Mouse (Mus musculus) heart, embryonic 12.5 days (tissue): ENCODE results near the gene Brwd1. TPM values are rescaled to one million over a fixed set of nuclear protein-coding genes. Genes with fewer than 3 reads are reported as not detected.

Source experiments
- ATAC-seq: fragments of 200-750 bp; cut with Nextera tagmentation; 2 replicates; pipeline ENCODE4 v1.8.0; 2017; ENCODE audit warnings: moderate TSS enrichment, moderate library complexity; ENCODE audit not compliant: insufficient number of reproducible peaks, low FRiP score
- H3K27ac ChIP-seq: fragments of 300-500 bp; sonication (generic); 2 replicates; pipeline ENCODE4 v1.5.1; 2016; ENCODE audit warnings: mild to moderate bottlenecking, moderate library complexity; ENCODE audit not compliant: poor library complexity, severe bottlenecking
- H3K27me3 ChIP-seq: fragments of 300-500 bp; sonication (generic); replicated peaks from 2 replicates; pipeline ENCODE4 v1.6.1; 2016; ENCODE audit warnings: mild to moderate bottlenecking, moderate library complexity
- H3K36me3 ChIP-seq: fragments of 300-500 bp; sonication (generic); 2 replicates; pipeline ENCODE4 v1.6.1; 2016; ENCODE audit warnings: mild to moderate bottlenecking, moderate library complexity
- H3K4me1 ChIP-seq: fragments of 300-500 bp; sonication (generic); replicated peaks from 2 replicates; pipeline ENCODE4 v1.6.1; 2016; ENCODE audit warnings: mild to moderate bottlenecking
- H3K4me2 ChIP-seq: fragments of 300-500 bp; sonication (generic); 2 replicates; pipeline ENCODE4 v1.6.1; 2016; ENCODE audit warnings: mild to moderate bottlenecking, moderate library complexity
- H3K4me3 ChIP-seq: fragments of 300-500 bp; sonication (generic); 2 replicates; pipeline ENCODE4 v1.5.1; 2016; ENCODE audit warnings: mild to moderate bottlenecking
- H3K9ac ChIP-seq: fragments of 300-500 bp; sonication (generic); 2 replicates; pipeline ENCODE4 v1.6.1; 2016; ENCODE audit warnings: mild to moderate bottlenecking, moderate library complexity
- H3K9me3 ChIP-seq: fragments of 300-500 bp; sonication (generic); replicated peaks from 2 replicates; pipeline ENCODE4 v1.6.1; 2016; ENCODE audit warnings: mild to moderate bottlenecking, moderate library complexity
- WGBS: fragments of 180-500 bp; shearing (Covaris S2); methylation state at CpG from one replicate; pipeline ENCODE4 v1.1.7; 2016; 5-methylcytosine and 5-hydroxymethylcytosine counted together
- microRNA-seq: library from miRNA; unstranded; fragments of <30 nt; microRNA quantifications from one replicate; pipeline ENCODE4, GENCODE M21; 2017
- polyA plus RNA-seq: library from polyadenylated mRNA; unstranded; fragments of >200 nt; fragmentation: Nextera tagmentation; extraction: Ambion mirVana; gene quantifications from 2 replicates; pipeline ENCODE4 v1.2.1, GENCODE M21; 2016

The Brwd1 gene
- polyA plus RNA-seq, 1 experiment from 2014 or later: 94.1 TPM

GRCm38 (mm10) chr16:95945389-95946311 lies 136.7 kb downstream of the Brwd1 start:
- Histone ChIP-seq H3K9ac (no peak overlapping the region), H3K36me3 (no peaks in the 10 kb centered on the region), H3K4me2 (no peak overlapping the region), H3K4me3 (no peak overlapping the region), H3K4me1 (no peaks in the 10 kb centered on the region), H3K27ac (no peak overlapping the region), H3K27me3 (no peaks in the 10 kb centered on the region), H3K9me3 (0 out of 2 replicates have a peak, but pooled peaks cover 9% of the 10 kb centered on the region)
- 31% methylated on average over 20 of the region's 20 CpGs for WGBS
- ATAC-seq: no peak; the same call in 1 of the 2 replicates

GRCm38 (mm10) chr16:95943186-95943585 lies 139.1 kb downstream of the Brwd1 start:
- H3K4me2 ChIP-seq: no peak overlapping the region
- no peak overlapping the region for H3K4me3 ChIP-seq
- no peak overlapping the region for H3K27ac ChIP-seq
- H3K27me3 ChIP-seq: no peaks in the 10 kb centered on the region
- no peaks in the 10 kb centered on the region for H3K4me1 ChIP-seq
- H3K36me3 ChIP-seq: no peaks in the 10 kb centered on the region
- H3K9ac ChIP-seq: no peak overlapping the region
- ATAC-seq: no peak
- 75% methylated on average over 6 of the region's 6 CpGs for WGBS
- H3K9me3 ChIP-seq: peaks cover 18% of the 10 kb centered on the region

Small RNAs within 50 kb of the gene (microRNA-seq; reads per million reads assigned to microRNA genes)
- gene Gm27833: not detected

Other genes with a start within 250 kb of the Brwd1 start
- 65.7 and 72.8 TPM in 2 replicates for gene Psmg1, start 91.6 kb downstream of the Brwd1 start, polyA plus RNA-seq
- 506 and 568 TPM in 2 replicates for gene Hmgn1, start 45.2 kb upstream of the Brwd1 start, polyA plus RNA-seq
- 83.3 and 85.8 TPM in 2 replicates for gene Wrb, start 62.9 kb upstream of the Brwd1 start, polyA plus RNA-seq
- gene Lca5l, start 109.7 kb upstream of the Brwd1 start, polyA plus RNA-seq: 1.5 and 2.1 TPM in 2 replicates
- 626 and 648 TPM in 2 replicates for gene Sh3bgr, start 117.9 kb upstream of the Brwd1 start, polyA plus RNA-seq
- gene B3galt5, start 153.3 kb upstream of the Brwd1 start, polyA plus RNA-seq: 0.05 TPM in 1 of 2 replicates, not detected in the other